Mouse (Mus musculus): ENCODE results near the gene Trim44.

GRCm38 (mm10) chr2:102433879-102434278 lies 26.3 kb upstream of the Trim44 start:
- TF ChIP-seq CTCF (IDR thresholded peaks at IDR 0.05; ENCODE audit: low read depth) (no peak), EP300 (IDR thresholded peaks at IDR 0.05; ENCODE audit: low read depth) (no peak)
